Mouse (Mus musculus) cerebellum, adult 2 months (tissue): ENCODE data around the gene Golga4.
A peak's percentile ranks its signal among the peaks of the same experiment; 100 is the strongest.

Source experiments
- CTCF ChIP-seq: fragments of 200-500 bp; IDR thresholded peaks from 2 replicates; pipeline ENCODE4 v1.5.1; 2011; ENCODE audit warnings: low read depth, mild to moderate bottlenecking, control low read depth, low read length, moderate library complexity, borderline replicate concordance; ENCODE audit not compliant: insufficient read depth
- POLR2A ChIP-seq: fragments of 200-500 bp; IDR thresholded peaks from 2 replicates; pipeline ENCODE4 v1.6.1; 2011; ENCODE audit warnings: low read length, control low read depth, borderline replicate concordance; ENCODE audit not compliant: insufficient read depth

DNA sequence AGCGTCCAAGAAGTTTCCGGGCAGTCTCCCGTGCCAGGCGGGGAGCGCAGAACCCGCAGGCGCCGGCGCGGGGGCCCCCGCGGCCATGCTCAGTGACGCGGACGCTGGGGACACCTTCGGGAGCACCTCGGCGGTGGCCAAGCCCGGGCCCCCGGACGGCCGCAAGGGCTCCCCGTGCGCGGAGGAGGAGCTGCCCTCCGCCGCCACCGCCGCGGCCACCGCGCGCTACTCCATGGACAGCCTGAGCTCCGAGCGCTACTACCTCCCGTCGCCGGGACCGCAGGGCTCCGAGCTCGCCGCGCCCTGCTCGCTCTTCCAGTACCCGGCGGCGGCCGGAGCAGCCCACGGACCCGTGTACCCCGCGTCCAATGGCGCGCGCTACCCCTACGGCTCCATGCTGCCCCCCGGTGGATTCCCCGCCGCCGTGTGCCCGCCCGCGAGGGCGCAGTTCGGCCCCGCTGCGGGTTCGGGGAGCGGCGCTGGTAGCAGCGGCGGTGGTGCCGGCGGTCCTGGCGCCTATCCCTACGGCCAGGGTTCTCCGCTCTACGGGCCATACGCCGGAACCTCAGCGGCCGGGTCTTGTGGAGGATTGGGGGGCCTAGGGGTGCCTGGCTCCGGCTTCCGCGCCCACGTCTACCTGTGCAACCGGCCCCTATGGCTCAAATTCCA, 27.1 kb upstream of the Golga4 start:
- TF ChIP-seq POLR2A (no peak), CTCF (peak; percentile 27; the same call in 1 of the 2 replicates)
